Mouse (Mus musculus): Measurements from ENCODE around the gene Sgsm1.

Sgsm1 gene

DNA sequence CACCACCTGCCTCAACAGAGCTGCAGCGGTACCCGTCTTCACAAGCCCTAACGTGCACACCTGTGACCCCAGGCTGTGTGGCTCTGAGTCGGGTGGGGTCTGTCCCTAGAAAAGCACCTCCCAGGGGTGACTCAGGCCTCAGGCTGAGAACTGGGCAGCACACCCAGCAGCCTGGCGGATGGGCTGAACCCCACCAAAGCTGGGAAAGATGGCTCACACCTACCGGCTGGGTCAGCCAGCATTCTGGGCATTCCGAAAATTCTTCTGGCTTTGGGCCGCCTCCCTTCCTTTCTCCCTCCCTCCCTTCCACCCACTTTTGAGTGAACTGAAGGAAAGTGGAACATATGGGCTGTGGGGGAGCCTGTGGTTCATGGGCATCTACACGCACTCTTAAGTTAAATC is 95.0 kb downstream of the Sgsm1 start:
- DNase-seq = no peak

- no peak for DNase-seq
These were observed 96.1 kb downstream of the Sgsm1 start for GRCm38 (mm10) chr5:113214455-113214854.

DNA sequence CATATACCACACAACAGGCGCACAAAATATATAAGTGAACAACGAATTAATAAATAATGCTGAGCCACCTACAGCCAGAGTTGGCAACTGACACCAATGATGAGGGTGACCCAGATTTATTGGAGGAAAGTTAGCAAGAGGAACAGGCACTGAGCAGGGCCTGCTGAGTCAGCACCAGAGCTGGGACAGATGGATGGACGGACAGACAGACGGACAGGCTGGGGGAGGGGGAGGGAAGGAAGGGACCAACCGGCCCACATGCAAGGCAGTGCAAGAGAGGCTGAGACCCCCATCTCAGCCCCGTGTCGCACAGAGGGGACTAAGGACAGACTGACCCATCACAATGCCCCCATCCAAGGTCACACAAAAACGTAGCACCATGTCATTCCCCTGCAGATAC is 96.5 kb downstream of the Sgsm1 start:
- no peak for DNase-seq

DNA sequence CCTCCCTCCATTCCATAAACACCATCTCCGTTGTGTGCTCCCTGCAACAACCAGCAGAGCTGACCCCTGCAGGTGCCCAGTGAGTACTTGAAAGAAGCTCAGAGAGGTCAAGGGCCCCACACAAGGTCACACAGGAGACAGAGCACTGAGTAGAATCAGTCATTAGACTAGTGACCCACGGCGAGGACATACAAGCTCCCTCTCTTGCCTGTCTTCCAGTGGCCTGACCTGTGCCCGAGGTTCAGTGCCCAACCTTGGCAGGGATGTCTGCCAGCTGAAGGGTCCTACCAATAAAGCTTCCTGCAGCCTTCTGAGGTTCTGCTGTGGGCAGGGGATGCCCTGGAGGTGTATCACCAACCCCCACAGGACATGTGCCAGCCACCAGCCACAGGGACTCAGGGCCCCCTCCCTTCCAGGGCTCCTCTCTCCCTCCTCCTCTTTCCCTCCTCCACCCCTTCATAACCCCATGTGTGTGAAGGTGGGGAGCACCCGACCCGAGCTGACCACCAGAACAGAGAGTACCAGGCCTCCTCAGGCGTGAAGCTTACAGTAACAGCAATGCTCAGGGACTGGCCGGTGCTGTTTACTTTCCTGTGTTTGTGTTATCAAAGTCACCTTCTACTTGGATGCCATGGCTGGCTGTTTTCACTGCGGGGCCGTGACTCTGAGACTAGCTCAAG is 98.3 kb downstream of the Sgsm1 start:
- no peak for DNase-seq

DNA sequence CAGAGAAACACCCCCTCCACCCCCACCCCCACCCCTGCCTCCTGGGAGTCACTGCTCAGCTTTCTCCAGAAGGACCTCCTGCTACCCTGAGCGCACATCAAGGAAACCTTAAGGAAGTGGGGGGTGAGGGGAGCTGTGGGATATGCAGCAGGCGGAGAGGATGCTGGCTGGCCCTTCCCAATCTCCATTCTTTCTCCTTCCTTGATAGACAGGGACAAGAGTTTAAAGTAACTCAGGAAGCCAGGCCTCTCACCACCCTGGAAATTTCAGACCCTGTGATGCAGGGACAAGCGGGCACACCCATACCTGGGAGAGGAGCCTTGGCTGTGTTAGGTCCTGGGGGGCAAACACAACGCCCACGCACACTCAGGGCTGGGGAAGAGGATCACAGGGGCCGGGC is 100.3 kb downstream of the Sgsm1 start:
- DNase-seq = no peak

DNA sequence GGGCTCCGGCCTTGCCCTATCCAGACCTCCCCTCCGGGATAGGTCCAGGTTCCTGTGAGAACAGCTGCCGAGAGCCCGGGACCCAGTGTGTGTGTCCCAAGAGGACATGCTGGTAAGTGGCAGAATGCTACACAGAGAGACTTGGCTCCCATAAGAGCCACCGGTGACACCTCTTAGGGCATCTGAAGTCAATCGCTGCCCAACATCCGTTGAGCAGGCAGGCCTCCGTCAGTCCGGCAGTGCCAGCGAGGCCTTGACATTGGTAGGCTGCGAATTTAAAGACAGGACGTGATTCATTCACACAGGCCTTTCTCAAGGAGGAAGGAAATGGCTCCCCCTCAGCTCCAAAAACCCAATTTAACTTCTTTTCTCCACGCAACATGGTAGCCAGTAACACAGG is 100.7 kb downstream of the Sgsm1 start:
- DNase-seq = no peak

GRCm38 (mm10) chr5:113209401-113209750 is 101.2 kb downstream of the Sgsm1 start:
- DNase-seq = no peak

GRCm38 (mm10) chr5:113208622-113209400 is 101.8 kb downstream of the Sgsm1 start:
- DNase-seq = peak; percentile 43

GRCm38 (mm10) chr5:113208048-113208447 is 102.5 kb downstream of the Sgsm1 start:
- no peak for DNase-seq

GRCm38 (mm10) chr5:113206670-113207352 is 103.8 kb downstream of the Sgsm1 start:
- DNase-seq = no peak

- DNase-seq = no peak
These were observed 106.4 kb downstream of the Sgsm1 start for GRCm38 (mm10) chr5:113204193-113204592.

DNA sequence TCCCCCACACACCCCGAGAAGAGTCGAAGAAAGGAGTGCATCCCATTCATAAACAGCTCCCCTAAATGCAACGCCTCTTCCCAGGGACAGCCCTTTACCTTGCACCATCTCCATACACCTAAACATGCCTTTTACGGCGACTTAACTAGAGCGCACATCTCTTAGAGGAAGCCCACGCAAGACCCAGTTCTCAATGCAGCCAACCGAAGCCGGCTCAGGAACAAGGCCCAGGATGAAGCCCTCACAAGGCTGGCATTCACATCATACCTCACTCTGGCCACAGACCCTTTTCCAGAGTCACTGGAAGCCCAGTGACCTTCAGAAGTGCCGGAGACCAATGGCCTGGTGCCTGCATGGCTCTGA is 110.8 kb downstream of the Sgsm1 start:
- DNase-seq = no peak

GRCm38 (mm10) chr5:113199126-113199771 is 111.3 kb downstream of the Sgsm1 start:
- no peak for DNase-seq

DNA sequence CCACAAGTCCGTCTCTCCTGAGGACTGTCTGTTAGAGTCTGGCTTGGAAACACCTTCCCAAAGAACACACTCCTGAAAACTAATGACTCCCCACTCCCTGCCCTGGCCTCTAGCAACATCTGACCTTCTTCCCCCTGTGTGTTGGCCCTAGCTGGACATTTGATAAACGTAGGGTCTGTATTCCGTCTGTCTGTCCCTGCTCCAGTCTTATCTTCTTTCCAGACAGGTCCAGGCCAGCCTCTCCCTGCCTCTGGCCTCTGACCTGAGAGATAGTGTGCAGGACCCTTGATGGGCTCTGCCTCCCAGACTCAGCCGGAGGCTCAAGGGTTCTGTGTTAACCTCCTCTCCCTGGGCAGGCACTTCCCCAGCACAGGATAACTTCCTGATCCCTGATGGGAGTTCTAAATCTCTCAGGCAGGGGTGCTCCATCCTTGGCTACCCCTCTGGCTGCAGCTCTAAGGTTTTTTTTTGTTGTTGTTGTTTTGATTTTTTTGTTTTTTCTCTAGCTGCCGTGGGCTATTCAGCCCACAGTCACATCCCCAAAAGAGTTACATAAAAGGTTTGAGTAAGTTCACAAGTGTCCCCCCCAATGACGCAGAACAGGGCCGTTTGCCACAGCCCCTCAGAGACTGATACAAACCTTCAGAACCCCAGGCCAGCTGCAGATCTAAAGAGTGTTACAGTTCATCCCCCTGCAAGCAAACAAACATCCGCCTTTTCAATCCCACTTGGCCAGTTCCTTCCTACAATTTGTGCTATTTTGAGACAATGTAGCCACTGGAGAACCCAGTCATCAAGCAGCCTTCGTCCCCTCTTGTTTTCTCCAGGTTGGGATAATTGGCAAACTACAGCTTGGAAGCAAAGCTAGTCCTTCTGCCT is 113.4 kb downstream of the Sgsm1 start:
- no peak for DNase-seq

- no peak for DNase-seq
These were observed 114.7 kb downstream of the Sgsm1 start for GRCm38 (mm10) chr5:113195907-113196306.

DNA sequence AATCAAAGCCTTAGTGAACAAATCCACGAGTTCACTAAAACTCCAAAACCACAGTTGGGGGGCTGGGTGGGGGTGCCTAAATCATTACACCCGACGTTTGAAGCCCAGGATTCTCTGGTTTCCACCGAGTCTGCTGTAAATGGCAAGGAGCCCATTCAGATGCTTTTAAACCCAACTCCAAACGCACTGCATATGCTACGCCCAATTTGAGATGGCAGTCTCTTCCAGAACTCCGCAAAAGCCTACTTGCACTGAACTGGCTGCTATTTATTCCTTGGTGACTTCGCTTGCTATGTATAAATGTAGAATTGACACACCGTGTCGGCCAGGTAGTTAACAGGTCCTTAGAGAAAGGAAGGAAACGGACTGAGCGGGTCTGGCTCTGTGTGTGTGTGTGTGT is 115.1 kb downstream of the Sgsm1 start:
- no peak for DNase-seq

- DNase-seq = no peak
These were observed 116.8 kb downstream of the Sgsm1 start for GRCm38 (mm10) chr5:113193762-113194161.
